Mouse (Mus musculus) CH12.LX (cell line): ENCODE results near the gene Mettl23.

ENCODE experiments used
- EP300 ChIP-seq: IDR thresholded peaks from 2 replicates; pipeline ENCODE4 v1.6.1; 2011; ENCODE audit warnings: low read length, improper control_type of control experiment
- USF2 ChIP-seq: conservative IDR thresholded peaks from 2 replicates; pipeline ENCODE4 v1.6.1; 2011; ENCODE audit warnings: low read depth, low read length, improper control_type of control experiment

DNA sequence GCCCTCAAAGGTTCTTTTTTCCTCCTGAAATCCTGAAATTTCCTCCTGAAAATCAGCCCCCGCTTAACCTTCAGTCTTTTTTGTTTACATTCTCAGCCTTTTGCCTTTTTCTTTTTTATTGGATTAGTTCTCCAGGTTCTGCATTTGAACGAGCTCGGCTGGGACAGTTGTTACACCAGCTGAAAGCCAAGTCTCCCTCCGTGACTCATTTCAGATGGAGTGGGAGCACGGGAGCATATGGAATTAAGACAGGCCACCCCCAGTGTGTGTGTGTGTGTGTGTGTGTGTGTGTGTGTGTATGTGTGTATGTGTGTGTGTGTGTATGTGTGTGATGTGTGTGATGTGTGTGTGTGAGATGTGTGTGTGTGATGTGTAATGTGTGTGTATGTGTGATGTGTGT, 38.4 kb downstream of the Mettl23 start:
- TF ChIP-seq USF2, result no peak
- TF ChIP-seq EP300, result no peak
